In the genomic region with DNA sequence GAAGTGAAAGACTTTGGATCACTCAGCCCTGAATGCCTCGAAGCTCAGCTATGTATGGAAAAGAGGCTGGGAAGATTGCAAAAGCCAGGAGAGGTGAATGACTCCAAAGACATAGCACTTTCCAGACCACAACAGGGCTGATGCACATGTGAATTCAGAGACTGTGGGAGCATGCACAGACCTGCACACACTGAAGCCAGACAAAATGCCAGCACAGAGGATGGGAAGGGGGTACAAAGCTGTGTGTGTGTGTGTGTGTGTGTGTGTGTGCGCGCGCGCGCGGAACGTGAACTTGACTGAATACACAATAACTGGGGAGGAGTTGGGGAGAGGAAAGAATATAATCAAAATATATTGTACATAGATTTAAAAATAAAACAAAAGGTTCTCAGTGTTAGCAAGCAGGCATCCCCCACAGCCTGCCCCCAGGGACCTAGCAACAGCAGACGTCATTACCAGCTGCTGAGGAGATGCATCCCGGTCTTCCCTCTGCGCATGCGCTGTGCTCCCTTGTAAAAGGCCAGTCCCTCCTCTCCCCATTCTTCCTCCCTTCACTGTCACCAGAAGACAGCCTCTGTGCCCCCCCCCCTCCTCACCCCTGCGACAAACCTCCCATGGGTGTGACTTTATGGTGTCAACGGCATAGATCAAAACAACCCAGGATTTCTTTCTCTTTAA, we compare ENCODE assay signal across 9 mouse cellular contexts.
DNase-seq lines count a peak whose midpoint lies in the region; ATAC-seq lines count a peak whose summit lies in the region.
"Had no signal": no experiment of that assay in that cellular context is flagged by ENCODE, and none has a peak within 500 bp of the region (broad histone marks: within the 10 kb centered on the region; RNA-seq: fewer than 3 reads in every experiment).

No protein-coding gene starts in this region.

- H3K4me3 ChIP-seq in liver, embryonic 11.5 days (ENCODE audit: low read depth, low read length) = no peak overlapping the region
- H3K4me3 ChIP-seq: erythroblast, embryonic 14.5 days had no signal

- H3K4me1 ChIP-seq in liver, embryonic 11.5 days (replicated peaks; ENCODE audit: control insufficient read depth, insufficient read depth, low read length) = no peaks in the 10 kb centered on the region

- no peak overlapping the region for H3K9ac ChIP-seq in liver, embryonic 11.5 days (ENCODE audit: low read depth, low read length)

- DNase-seq in liver = peak; percentile 24
- DNase-seq in liver, embryonic 11.5 days (ENCODE audit: low spot score) = no peak
- DNase-seq in adrenal gland, postnatal 36 days = peak; percentile 63 to 78
- peak; percentile 54 to 81 for DNase-seq in gastrocnemius, postnatal 4 days (ENCODE audit: low spot score in 2 of 2)
- DNase-seq in kidney, postnatal 10 days = peak; percentile 90
- peak; percentile 32 for DNase-seq in lung, postnatal 25 days (ENCODE audit: low spot score)
- peak; percentile 66 to 78 for DNase-seq in urinary bladder, postnatal 4 days (ENCODE audit: low spot score in 2 of 2)

- 79% methylated on average over 14 of the region's 14 CpGs for whole genome bisulfite sequencing in liver, embryonic 11.5 days

- H3K36me3 ChIP-seq in liver, embryonic 11.5 days (ENCODE audit: control insufficient read depth, insufficient read depth, low read length) = no peaks in the 10 kb centered on the region

- H3K9me3 ChIP-seq in liver, embryonic 11.5 days (ENCODE audit: control insufficient read depth, low read length) = no peaks in the 10 kb centered on the region

- no peak for ATAC-seq in liver, embryonic 11.5 days (replicated peaks; ENCODE audit: low FRiP score)
- ATAC-seq in CD4-positive, CD25-positive, alpha-beta regulatory T cell, adult 4 months = no peak

- H3K4me2 ChIP-seq in liver, embryonic 11.5 days = no peak overlapping the region

- no peaks in the 10 kb centered on the region for H3K27me3 ChIP-seq in liver, embryonic 11.5 days (replicated peaks; ENCODE audit: control insufficient read depth, insufficient read depth, low read length)

- H3K27ac ChIP-seq in liver, embryonic 11.5 days (ENCODE audit: low read depth, low read length) = no peak overlapping the region
